Mouse (Mus musculus) MEL (cell line): ENCODE results near the gene Cypt1. TPM values are rescaled to one million over a fixed set of nuclear protein-coding genes. Genes with fewer than 3 reads are reported as not detected.

Source experiments
- polyA plus RNA-seq, 2 experiments: library from polyadenylated mRNA; stranded (reverse) in 1 of 2; unstranded in 1 of 2; fragments of >175 nt in 1 of 2; fragments of >200 nt in 1 of 2; gene quantifications; 2 replicates each; pipeline versions ENCODE4 v1.2.1 to v1.2.4; 2012; ENCODE audit warnings: low replicate concordance in 2 of 2, low read depth in 1 of 2; ENCODE audit not compliant: insufficient read length in 2 of 2, insufficient read depth in 1 of 2, missing spikeins in 1 of 2
- total RNA-seq: library from RNA; depleted of rRNA; stranded (reverse); fragments of 300-350 nt; gene quantifications from 2 replicates; pipeline ENCODE4 v1.2.3, GENCODE M21; 2012; rRNA removed

The Cypt1 gene
- total and polyA plus RNA-seq, 3 experiments: not detected

Other genes with a start within 250 kb of the Cypt1 start
- not detected in 2 replicates for gene Maoa, start 96.8 kb downstream of the Cypt1 start, total RNA-seq
- not detected for gene Maoa, start 96.8 kb downstream of the Cypt1 start, polyA plus RNA-seq